ENCODE assay signal across 11 mouse cellular contexts in the genomic region with DNA sequence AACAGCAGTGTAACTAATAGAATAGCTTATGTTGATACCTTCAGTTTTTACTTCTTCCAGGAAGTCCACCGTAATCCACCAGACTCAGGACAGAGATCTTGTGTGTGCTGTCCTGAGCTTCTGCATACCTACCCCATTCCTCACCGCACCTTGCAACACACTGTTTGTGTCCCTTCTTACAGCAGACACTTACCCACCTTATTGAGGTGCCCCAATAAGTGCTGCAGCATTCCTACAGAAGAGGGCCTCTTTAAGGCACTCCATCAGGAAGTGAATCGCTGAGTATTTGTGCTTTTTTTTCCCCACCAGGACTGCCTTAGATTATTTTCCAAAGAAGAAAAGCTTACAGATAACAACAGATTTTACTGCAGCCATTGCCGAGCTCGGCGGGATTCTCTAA.
"Had no signal": no experiment of that assay in that cellular context is flagged by ENCODE, and none has a peak within 500 bp of the region (broad histone marks: within the 10 kb centered on the region; RNA-seq: fewer than 3 reads in every experiment).

No protein-coding gene starts in this region.

- DNase-seq: forebrain, postnatal 0 days; gastrocnemius, postnatal 10 days; gastrocnemius, postnatal 25 days; heart, adult 18-20 months; heart, postnatal 10 days; heart, postnatal 4 days; kidney, adult 18-20 months; kidney, adult 8-10 months; kidney, postnatal 10 days; kidney, postnatal 25 days; kidney, postnatal 4 days had no signal
